Mouse (Mus musculus) embryo, embryonic 11 days (tissue): ENCODE measurements at regions not wholly inside any gene's neighbourhood (a gene's known extent, or its start where the extent isn't known, plus 50 kb on each side); places are given as distances from the start of the nearest gene placed in this dataset.

ENCODE experiments used
- DNase-seq: peaks from one replicate; pipeline ENCODE4 v3.0.0-alpha.2; 2015

- no peak for DNase-seq
Observed at GRCm38 (mm10) chr13:31339901-31340300, 216.0 kb upstream of the Foxq1 start.

DNA sequence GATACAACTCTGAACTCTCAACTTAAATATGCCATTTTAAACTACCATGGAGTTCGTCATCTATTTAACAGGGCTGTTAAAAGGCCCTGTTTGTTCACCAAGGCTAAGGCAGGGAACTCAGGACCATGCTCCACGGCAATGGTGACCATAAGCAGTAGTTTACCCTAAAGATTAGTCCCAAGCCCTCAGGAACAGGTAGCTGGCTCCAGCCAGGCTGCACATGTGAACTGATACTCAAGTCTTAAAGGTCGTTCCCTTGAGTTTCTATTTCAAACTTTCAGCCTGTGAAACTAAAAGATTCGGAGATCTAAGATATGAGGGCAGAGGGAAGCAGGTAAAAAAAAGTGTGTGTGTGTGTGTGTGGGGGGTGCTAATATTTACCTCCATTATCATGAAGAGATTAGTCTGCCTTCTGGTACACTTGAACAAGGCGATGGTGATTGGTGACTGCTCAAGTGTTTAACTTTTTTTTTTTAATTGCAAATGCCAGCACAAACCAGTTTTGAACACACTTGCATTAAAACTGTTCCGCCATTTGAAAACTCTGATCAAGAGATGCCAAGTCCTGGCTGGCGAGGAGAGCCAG is 215.5 kb upstream of the Foxq1 start:
- DNase-seq, result no peak

DNA sequence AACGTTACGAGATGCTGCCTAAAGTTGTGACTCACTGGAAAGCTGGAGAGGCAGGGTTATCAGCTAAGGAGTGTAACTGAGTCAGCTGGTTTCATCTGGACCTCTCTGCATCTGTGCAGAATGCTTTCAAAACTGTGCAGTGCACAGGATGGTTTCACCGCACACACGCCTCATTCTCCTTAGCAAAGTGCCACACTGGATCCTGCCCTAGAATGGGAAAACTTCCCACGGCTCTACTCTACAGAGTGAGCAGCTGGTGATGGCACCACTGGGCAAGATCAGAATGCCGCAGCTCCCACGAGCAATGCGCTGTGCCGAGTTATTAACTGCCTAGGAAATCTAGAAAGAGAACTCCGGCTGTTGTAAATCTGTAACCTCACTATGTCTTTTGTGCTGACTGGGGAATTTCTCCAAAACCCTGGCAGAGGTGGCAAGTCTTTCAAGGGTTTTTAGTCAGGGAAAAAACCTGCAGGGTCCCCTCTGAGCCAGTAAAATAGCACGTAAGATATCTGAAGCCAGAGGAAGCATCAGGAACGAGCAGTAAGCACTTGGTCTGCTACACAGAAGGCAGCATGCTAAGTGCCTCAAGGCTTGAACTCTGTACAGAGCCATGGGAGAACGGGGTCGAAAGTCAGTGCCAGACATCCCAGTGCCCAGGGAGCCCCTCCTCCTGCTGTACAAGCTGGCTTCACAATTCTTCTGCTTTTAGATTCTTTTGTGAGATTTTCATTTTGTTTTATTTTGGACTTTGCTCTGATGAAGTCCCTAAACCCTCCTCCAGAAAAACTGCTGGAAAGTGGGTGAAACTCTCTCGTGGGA is 214.4 kb upstream of the Foxq1 start:
- no peak for DNase-seq

DNA sequence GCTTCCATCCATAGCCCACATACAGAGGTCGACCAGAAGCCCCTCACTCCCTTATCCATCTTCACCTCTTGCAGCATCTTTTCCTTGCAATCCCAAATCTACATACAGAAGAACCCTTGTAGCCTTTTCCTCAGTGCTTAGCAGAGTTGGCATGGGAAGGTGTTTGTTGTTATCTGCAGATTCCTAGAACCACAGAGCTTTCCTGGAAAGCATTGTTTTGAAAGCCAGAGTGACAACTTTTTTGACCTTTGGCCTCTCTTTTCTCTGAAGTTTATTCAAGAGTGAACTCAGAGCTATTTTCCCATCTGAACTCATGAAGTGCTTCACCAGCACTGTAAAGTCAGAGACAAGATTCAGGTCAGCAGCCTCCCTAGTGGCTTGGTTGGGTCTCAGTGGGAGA is 209.7 kb upstream of the Foxq1 start:
- DNase-seq, result no peak

DNA sequence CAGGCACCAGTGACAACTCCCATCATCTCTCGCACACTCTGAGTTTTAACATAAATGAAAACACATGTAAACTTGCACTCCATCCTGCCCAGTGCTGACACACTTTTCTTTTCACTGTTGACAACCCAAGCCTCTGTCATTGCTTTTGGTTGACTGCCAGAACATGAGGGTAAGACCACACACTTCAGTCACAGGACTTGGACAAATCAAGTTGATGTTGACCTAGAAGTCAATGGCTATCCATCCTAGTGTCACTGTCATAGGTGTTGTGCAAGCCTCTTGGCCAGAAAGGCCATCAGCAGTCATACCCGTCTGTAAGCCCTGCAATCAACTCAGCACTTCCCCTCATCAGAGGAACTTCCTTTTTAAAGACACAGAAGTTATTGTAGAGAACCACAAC is 208.9 kb upstream of the Foxq1 start:
- DNase-seq, result no peak

- DNase-seq, result no peak
Observed at GRCm38 (mm10) chr13:31349671-31350070, 206.3 kb upstream of the Foxq1 start.

GRCm38 (mm10) chr13:31351481-31351880 is 204.5 kb upstream of the Foxq1 start:
- DNase-seq, result no peak

DNA sequence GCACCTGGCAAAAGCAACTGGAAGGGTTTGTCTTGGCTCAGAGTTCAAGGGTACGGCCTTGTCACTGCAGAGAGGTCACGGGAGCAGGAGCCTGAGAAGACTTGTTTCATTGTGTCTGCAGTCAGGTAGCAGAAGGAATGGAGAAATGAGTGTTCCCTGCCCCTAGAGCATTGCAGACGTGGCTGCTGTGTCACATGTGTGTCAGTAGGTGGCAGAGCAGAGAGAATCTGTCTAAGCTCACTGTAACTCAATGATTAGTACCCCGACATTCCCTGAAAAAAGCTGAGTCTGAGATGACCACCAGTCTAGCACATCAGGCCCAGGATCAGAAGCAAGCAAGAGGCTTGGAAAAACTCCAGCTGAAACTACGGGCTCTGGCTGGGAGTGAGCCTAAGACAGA is 203.1 kb upstream of the Foxq1 start:
- DNase-seq, result no peak

DNA sequence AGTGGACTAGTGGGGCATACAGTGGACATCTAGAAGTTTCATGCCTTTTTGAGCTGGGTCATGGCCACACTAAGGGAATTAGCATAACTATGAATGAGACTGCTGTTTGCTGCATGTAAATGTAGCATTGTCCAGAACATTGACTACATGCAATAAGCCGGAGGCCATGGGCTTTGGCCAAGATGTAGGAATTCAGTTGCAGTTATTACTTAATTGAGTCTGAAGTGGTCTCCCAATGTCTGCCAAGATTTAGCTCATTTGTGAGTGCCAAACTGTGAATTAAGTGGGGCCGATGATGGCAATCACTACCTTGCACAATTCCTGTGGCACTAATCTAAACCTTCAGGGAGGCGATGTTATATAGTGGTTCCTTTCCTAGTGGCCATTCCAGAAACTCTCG is 196.6 kb upstream of the Foxq1 start:
- DNase-seq, result no peak

DNA sequence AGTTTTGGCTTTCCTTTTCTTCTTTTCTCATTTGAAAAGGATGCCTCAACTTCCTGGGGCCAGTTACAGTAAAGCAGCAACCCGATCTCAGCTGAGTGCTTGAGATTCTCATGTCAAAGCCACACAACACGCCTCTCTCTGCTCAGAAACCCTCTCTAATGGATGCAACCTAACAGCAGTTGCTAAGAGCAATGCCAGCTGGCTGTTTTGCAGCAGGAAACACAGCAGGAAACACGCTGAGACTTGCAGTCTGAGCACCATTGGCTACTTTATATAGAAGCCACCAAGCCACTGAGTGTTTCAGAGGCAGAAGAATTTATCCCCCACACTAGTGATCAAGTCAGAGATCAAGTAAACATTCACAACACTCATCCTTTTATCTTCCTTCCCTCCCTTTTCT is 193.5 kb upstream of the Foxq1 start:
- DNase-seq, result peak; percentile 41

DNA sequence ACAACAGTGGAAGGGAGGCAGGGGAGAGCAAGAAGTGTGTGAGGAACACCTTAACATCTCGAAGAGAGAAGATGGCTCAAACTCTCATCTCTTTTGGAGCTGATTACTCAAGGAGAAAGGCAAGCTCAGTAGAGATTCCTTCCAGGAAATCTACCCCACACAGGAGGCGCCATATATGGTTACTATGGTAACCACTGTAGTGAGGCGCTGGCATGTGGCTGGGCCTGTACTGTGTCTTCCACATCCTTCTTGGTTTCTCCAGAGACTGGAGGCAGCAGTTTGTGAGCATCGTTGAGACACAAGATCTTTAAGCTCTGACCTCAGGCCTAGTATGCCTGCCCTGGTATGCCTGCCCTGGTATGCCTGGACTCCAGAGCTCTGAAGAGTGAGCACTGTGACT is 191.6 kb upstream of the Foxq1 start:
- no peak for DNase-seq

DNA sequence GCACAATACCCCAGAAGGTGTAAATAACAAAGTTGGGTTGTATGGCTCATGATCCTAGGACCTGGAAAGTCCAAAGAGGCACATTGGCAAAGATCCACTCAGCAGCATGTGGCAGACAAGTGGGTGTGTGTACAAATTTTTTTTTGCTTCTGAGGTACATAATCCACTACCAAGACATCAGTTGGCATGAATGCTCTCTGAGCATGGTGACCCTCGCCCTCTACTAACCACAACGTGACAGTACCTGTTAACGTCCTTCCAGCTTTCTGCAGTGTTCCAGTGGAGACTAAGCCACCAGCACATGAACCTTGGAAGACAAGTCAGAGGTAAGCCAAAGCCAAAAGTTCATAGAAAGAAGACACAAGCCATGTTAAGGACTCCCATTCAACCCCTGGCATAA is 188.7 kb upstream of the Foxq1 start:
- DNase-seq, result no peak

- no peak for DNase-seq
Observed at GRCm38 (mm10) chr13:31369182-31369581, 186.8 kb upstream of the Foxq1 start.

DNA sequence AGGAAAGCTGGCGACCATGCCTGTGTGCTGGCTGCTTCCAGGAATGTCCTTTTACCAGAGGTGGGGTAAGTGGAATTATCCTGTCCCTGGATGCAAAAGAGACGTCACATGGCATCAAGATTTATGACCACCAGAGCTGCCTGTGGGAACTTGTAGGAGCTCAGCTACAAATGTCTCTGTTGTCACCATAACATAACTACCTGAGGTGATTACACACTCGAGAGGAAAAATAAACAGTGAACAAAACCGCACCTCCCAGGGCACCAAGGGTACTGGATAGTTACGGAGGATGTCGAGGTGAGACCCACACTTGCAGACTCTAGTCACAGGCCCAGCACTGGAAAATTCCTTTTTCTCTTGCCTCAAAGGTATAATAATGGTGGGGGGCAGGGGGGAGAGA is 185.1 kb upstream of the Foxq1 start:
- DNase-seq, result no peak

DNA sequence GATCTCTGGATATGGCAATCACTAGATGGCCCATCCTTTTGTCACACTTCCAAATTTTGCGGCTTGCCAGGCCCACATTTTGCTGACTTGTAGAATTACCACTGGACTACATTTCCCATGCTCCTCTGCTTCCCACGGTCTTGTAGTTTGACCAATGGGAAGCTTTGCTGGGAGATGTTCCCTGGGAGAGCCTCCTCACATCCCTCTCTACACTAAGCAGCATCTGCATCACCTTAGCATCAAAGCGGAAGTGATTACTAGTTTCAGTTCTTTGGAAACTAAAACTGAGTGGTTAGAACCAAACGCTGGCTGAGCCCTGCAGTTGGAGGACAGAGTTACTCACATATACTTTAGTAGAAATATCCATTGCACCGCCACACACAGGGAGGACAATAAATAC is 181.9 kb upstream of the Foxq1 start:
- no peak for DNase-seq

- DNase-seq, result no peak
Observed at GRCm38 (mm10) chr13:31393421-31394215, 162.3 kb upstream of the Foxq1 start.

DNA sequence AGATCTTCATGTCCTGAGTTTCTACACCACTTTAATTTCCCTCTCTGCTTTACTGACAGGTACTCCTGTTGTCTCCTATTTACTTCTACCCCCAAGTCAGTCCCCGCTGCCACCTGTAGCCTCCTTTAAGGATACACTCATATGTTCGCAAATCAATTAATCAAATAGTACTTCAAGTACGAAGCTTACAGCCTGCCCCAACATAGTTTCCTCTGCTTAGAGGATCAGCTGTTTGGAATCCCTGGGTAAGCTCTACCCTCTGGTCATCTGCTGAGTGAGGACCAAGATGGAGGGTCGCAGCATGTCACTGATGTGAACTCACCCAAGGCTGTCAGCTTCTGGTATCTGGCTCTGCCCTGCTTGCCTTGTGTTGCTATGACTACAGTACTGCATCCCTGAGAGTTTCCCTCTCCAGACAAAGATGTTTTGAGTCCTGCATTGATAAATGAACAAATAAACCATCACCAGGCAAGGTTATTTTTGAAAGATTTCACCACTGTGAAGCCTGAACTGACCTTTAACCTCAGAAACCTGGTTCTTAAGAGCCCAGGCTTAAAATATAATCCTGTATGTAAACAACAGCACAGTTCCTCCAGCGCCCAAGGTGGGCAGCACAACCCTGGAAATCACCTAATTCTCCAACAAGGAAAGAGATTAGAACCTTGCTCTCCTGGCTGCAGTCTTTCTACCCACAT is 159.6 kb upstream of the Foxq1 start:
- peak; percentile 19 for DNase-seq

DNA sequence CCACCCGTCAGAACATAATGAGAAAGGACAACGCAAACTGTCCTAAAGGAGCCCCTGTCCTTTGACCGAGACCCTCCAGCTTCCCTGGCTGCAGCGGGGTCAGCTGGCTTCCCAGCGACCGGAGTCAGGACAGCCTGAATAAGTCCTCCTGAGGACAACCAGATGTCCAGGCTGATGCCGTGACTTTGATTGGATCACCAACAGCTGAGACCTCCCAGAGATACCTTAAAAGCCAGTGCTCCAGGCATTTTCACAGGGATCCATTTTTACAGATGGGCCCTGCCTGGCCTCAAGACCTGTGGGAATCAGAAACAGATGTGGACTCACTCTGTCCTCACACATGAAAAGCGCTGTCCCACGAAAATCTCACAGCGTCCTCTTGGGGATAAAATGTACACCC is 158.7 kb upstream of the Foxq1 start:
- peak; percentile 61 for DNase-seq

DNA sequence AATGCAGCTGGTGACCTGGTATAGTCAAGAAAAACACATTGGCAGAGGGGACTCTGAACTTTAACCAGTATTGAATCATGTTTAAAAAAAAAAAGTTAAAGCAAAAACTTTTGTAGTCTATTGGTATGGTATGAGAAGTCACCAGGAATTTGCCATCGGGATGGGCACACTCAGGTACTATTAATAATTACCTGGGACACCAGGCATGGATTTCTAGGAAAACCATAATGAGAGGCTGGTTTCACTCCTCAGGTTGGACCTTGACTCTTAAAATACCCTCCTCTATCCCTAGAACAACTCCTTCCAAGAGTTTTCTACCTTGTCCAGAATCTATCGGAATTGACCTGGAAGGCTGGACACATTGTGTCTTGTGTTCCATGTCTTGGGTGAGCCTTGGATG is 155.5 kb upstream of the Foxq1 start:
- no peak for DNase-seq

- DNase-seq, result no peak
Observed at GRCm38 (mm10) chr13:31405312-31405711, 150.6 kb upstream of the Foxq1 start.

DNA sequence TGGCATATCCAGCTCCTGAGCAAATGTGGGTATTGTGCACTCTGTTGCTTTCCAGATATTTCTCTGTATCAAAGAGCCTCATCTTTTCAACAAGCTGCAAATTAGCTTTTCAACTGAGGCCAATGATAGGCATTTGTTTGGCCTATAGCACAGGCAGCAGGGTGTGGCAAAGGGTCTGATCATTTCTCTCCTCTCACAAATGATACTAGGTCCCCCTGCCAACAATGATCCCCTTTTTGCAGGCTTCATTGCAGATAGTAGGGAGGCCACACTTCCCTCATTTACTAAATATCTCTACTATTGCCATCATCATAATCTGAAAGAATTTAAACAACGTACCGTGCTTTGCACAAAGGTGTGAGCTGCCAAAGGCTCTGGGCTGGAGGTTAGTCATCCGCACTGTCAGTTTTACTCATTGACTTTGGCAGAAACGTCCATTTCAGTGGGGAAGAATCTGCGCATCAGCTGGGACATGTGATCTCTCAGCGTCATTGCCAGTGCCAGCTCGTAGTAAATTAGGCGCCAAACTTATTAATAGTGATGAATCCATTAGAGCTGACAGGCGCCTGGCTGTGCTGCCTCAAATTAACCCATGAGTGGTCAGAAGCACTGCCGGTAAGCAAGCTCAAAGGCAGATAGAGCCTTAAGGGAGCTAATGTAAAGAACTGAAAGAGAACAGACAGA is 147.4 kb upstream of the Foxq1 start:
- DNase-seq, result no peak

- no peak for DNase-seq
Observed at GRCm38 (mm10) chr13:31409123-31409513, 146.8 kb upstream of the Foxq1 start.

DNA sequence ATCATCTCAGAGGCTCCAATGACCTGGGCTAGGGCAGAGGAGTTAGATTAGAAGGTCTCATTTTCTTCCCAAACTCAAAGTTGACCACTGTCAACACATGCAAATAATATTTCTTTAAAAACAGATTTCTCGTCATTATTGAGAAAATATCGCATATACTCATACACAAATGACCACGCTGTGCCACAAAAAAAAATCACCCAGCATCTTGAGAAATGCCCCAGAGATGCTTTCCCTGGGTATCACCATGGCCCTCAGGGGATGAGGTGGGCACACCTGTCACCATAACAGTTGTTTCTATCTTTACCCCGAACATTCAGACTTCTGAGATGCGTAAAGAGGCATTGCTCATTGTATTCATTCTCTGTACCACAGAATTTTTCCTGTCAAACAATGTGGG is 134.4 kb upstream of the Foxq1 start:
- no peak for DNase-seq
